Mouse (Mus musculus) hindbrain, embryonic 16.5 days (tissue): ENCODE data around the gene Dut. TPM values are rescaled to one million over a fixed set of nuclear protein-coding genes. Genes with fewer than 3 reads are reported as not detected.

ENCODE experiments used
- ATAC-seq: fragments of 200-750 bp; cut with Nextera tagmentation; 2 replicates; pipeline ENCODE4 v1.8.0; 2017; ENCODE audit warnings: moderate TSS enrichment, moderate library complexity
- H3K27ac ChIP-seq: fragments of 300-500 bp; sonication (generic); 2 replicates; pipeline ENCODE4 v1.5.1; 2014; ENCODE audit warnings: low read depth, mild to moderate bottlenecking, control low read depth, low read length, moderate library complexity
- H3K27me3 ChIP-seq: fragments of 300-500 bp; sonication (generic); replicated peaks from 2 replicates; pipeline ENCODE4 v1.6.1; 2014; ENCODE audit warnings: low read length; ENCODE audit not compliant: control insufficient read depth, insufficient read depth
- H3K36me3 ChIP-seq: fragments of 300-500 bp; sonication (generic); 2 replicates; pipeline ENCODE4 v1.6.1; 2014; ENCODE audit warnings: mild to moderate bottlenecking, low read length, moderate library complexity, mixed read lengths; ENCODE audit not compliant: control insufficient read depth, insufficient read depth
- H3K4me1 ChIP-seq: fragments of 300-500 bp; sonication (generic); 2 replicates; pipeline ENCODE4 v1.6.1; 2014; ENCODE audit warnings: low read depth, low read length; ENCODE audit not compliant: control insufficient read depth, insufficient read depth
- H3K4me2 ChIP-seq: fragments of 300-500 bp; sonication (generic); 2 replicates; pipeline ENCODE4 v1.6.1; 2014; ENCODE audit warnings: mild to moderate bottlenecking, low read length, control low read depth, moderate library complexity
- H3K4me3 ChIP-seq: fragments of 300-500 bp; sonication (generic); 2 replicates; pipeline ENCODE4 v1.5.1; 2014; ENCODE audit warnings: mild to moderate bottlenecking, low read length, control low read depth, moderate library complexity
- H3K9ac ChIP-seq: fragments of 300-500 bp; sonication (generic); 2 replicates; pipeline ENCODE4 v1.6.1; 2014; ENCODE audit warnings: low read depth, mild to moderate bottlenecking, control low read depth, low read length, moderate library complexity
- H3K9me3 ChIP-seq: fragments of 300-500 bp; sonication (generic); 2 replicates; pipeline ENCODE4 v1.6.1; 2014; ENCODE audit warnings: mild to moderate bottlenecking, low read length, moderate library complexity; ENCODE audit not compliant: control insufficient read depth
- WGBS: fragments of 180-500 bp; shearing (Covaris S2); extraction: QIAGEN DNeasy Blood & Tissue Kit; methylation state at CpG from one replicate; pipeline ENCODE4 v1.1.7; 2014; 5-methylcytosine and 5-hydroxymethylcytosine counted together
- polyA plus RNA-seq: library from polyadenylated mRNA; unstranded; fragments of >200 nt; fragmentation: Nextera tagmentation; extraction: Ambion mirVana; gene quantifications from 2 replicates; pipeline ENCODE4 v1.2.1, GENCODE M21; 2015

Dut gene
- polyA plus RNA-seq, 1 experiment from 2014 or later, result 75.4 TPM

- Histone ChIP-seq H3K4me3 (no peak overlapping the region), H3K4me2 (no peak overlapping the region), H3K4me1 (no peaks in the 10 kb centered on the region), H3K27ac (no peak overlapping the region), H3K9me3 (no peaks in the 10 kb centered on the region), H3K9ac (no peak overlapping the region), H3K36me3 (no peaks in the 10 kb centered on the region), H3K27me3 (no peaks in the 10 kb centered on the region)
- no peak for ATAC-seq
- WGBS, result 90% methylated on average over 1 of the region's 1 CpGs
These were observed 44.1 kb downstream of the Dut start for GRCm38 (mm10) chr2:125291101-125291500.

- H3K4me1 ChIP-seq, result no peaks in the 10 kb centered on the region
These were observed 45.6 kb downstream of the Dut start for GRCm38 (mm10) chr2:125292616-125293015.

GRCm38 (mm10) chr2:125293969-125294491, 47.0 kb downstream of the Dut start:
- H3K9me3 ChIP-seq, result no peaks in the 10 kb centered on the region
- H3K4me1 ChIP-seq, result no peaks in the 10 kb centered on the region
- no peak overlapping the region for H3K4me2 ChIP-seq
- no peak overlapping the region for H3K4me3 ChIP-seq
- H3K27ac ChIP-seq, result no peak overlapping the region
- WGBS, result 90% methylated on average over 5 of the region's 5 CpGs
- H3K36me3 ChIP-seq, result no peaks in the 10 kb centered on the region
- no peak for ATAC-seq
- H3K27me3 ChIP-seq, result no peaks in the 10 kb centered on the region
- no peak overlapping the region for H3K9ac ChIP-seq

More at GRCm38 (mm10) chr2:125292616-125293015, 45.6 kb downstream of the Dut start:
- ATAC-seq, result no peak
- H3K4me3 ChIP-seq, result no peak overlapping the region
- WGBS, result 91% methylated on average over 7 of the region's 7 CpGs
- no peaks in the 10 kb centered on the region for H3K9me3 ChIP-seq
- H3K36me3 ChIP-seq, result no peaks in the 10 kb centered on the region
- no peak overlapping the region for H3K27ac ChIP-seq
- H3K4me2 ChIP-seq, result no peak overlapping the region
- no peak overlapping the region for H3K9ac ChIP-seq
- H3K27me3 ChIP-seq, result no peaks in the 10 kb centered on the region

- Histone ChIP-seq H3K4me3 (no peak overlapping the region), H3K27me3 (no peaks in the 10 kb centered on the region), H3K27ac (no peak overlapping the region), H3K9me3 (no peaks in the 10 kb centered on the region), H3K9ac (no peak overlapping the region), H3K36me3 (no peaks in the 10 kb centered on the region), H3K4me2 (no peak overlapping the region), H3K4me1 (no peaks in the 10 kb centered on the region)
- WGBS, result 86% methylated on average over 3 of the region's 3 CpGs
- ATAC-seq, result no peak
These were observed 48.5 kb downstream of the Dut start for GRCm38 (mm10) chr2:125295526-125295925.

- WGBS, result 100% methylated on average over 1 of the region's 1 CpGs
- Histone ChIP-seq H3K4me1 (no peaks in the 10 kb centered on the region), H3K27ac (no peak overlapping the region), H3K9ac (no peak overlapping the region), H3K36me3 (no peaks in the 10 kb centered on the region; the same call in 1 of the 2 replicates), H3K9me3 (no peaks in the 10 kb centered on the region), H3K4me2 (no peak overlapping the region), H3K27me3 (no peaks in the 10 kb centered on the region), H3K4me3 (no peak overlapping the region)
- no peak for ATAC-seq
These were observed 51.9 kb downstream of the Dut start for GRCm38 (mm10) chr2:125298841-125299240.

GRCm38 (mm10) chr2:125301877-125302624, 55.1 kb downstream of the Dut start:
- H3K4me1 ChIP-seq, result no peaks in the 10 kb centered on the region
- no peak for ATAC-seq
- WGBS, result 55% methylated on average over 9 of the region's 9 CpGs
- no peak overlapping the region for H3K4me3 ChIP-seq
- no peaks in the 10 kb centered on the region for H3K27me3 ChIP-seq
- no peaks in the 10 kb centered on the region; the same call in 1 of the 2 replicates for H3K36me3 ChIP-seq
- no peak overlapping the region for H3K27ac ChIP-seq
- H3K9ac ChIP-seq, result no peak overlapping the region
- H3K4me2 ChIP-seq, result no peak overlapping the region
- no peaks in the 10 kb centered on the region for H3K9me3 ChIP-seq

GRCm38 (mm10) chr2:125302625-125302924, 55.6 kb downstream of the Dut start:
- Histone ChIP-seq H3K36me3 (no peaks in the 10 kb centered on the region; the same call in 1 of the 2 replicates), H3K4me2 (no peak overlapping the region), H3K4me1 (no peaks in the 10 kb centered on the region), H3K9ac (no peak overlapping the region), H3K4me3 (no peak overlapping the region), H3K27me3 (no peaks in the 10 kb centered on the region), H3K27ac (no peak overlapping the region), H3K9me3 (no peaks in the 10 kb centered on the region)
- WGBS, result 82% methylated on average over 8 of the region's 8 CpGs
- no peak for ATAC-seq

- no peak for ATAC-seq
- no peak overlapping the region for H3K4me3 ChIP-seq
- H3K36me3 ChIP-seq, result peaks cover 1% of the 10 kb centered on the region; the same call in 1 of the 2 replicates
- H3K9me3 ChIP-seq, result no peaks in the 10 kb centered on the region
- H3K9ac ChIP-seq, result no peak overlapping the region
- no peak overlapping the region for H3K4me2 ChIP-seq
- WGBS, result 85% methylated on average over 5 of the region's 5 CpGs
- H3K27ac ChIP-seq, result no peak overlapping the region
- H3K4me1 ChIP-seq, result no peaks in the 10 kb centered on the region
- H3K27me3 ChIP-seq, result no peaks in the 10 kb centered on the region
These were observed 56.9 kb downstream of the Dut start for GRCm38 (mm10) chr2:125303764-125304384.

- H3K27ac ChIP-seq, result no peak overlapping the region
- 83% methylated on average over 3 of the region's 3 CpGs for WGBS
- ATAC-seq, result no peak
- H3K4me1 ChIP-seq, result no peaks in the 10 kb centered on the region
- H3K36me3 ChIP-seq, result peaks cover 8% of the 10 kb centered on the region; the same call in 1 of the 2 replicates
- no peaks in the 10 kb centered on the region for H3K27me3 ChIP-seq
- H3K9me3 ChIP-seq, result no peaks in the 10 kb centered on the region
- H3K9ac ChIP-seq, result no peak overlapping the region
- H3K4me2 ChIP-seq, result no peak overlapping the region
- no peak overlapping the region for H3K4me3 ChIP-seq
These were observed 57.8 kb downstream of the Dut start for GRCm38 (mm10) chr2:125304746-125305145.
